Mouse (Mus musculus) R1 (cell line): ENCODE data around the gene Mrpl51.
"Not testable (repeated sequence)": the region's sequence is repeated elsewhere in the genome, so short reads cannot be mapped to it uniquely, and the experiment has no call there.

Experiments used
- DNase-seq: peaks from one replicate; pipeline ENCODE4 v3.0.0-alpha.2; 2018; ENCODE audit warnings: low read depth, low spot score

The Mrpl51 gene

DNA sequence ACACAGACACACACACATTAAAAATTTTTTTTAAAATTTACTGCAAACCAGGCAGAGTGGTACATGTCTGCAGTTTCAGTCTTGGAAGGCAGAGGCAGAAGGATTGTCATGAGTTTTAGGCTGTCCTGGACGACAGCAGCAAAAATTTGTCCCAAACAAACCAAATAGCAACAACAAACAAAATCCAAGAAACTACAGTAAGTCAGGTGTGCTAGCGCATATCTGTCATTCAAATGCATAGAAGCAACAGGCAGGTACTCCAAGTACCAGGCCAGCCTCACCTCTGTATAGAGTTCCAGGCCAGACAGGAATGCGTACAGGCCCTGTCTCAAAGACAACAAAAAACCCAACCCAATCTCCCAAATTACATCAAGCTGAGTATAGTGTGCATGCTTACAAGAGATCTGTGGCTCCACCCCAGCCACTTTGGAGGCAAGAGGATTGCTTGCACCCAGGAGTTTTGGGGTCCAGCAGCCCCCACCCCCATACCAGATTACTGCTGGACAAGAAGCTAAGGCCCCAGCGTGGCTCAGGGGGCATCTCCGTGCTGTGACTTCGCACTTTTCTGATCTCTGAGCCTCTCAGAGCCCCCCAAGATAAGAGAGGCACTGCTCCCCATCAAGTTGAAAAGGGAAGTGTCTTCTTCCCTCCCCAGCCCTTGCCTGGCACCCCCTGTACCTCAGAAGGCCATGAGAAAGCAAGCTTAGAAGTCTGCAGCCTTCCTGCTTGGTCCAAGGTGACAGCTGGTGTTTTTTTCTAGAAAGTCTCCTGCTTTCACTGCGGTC, 31.6 kb upstream of the Mrpl51 start:
- DNase-seq, result peak; percentile 70

GRCm38 (mm10) chr6:125160558-125160853, 31.1 kb upstream of the Mrpl51 start:
- no peak for DNase-seq

- DNase-seq, result peak; percentile 99
Observed at GRCm38 (mm10) chr6:125160854-125161760, 30.5 kb upstream of the Mrpl51 start.

- peak; percentile 90 for DNase-seq
Observed at GRCm38 (mm10) chr6:125161971-125162370, 29.6 kb upstream of the Mrpl51 start.

GRCm38 (mm10) chr6:125162615-125163305, 28.8 kb upstream of the Mrpl51 start:
- DNase-seq, result not testable (repeated sequence)

DNA sequence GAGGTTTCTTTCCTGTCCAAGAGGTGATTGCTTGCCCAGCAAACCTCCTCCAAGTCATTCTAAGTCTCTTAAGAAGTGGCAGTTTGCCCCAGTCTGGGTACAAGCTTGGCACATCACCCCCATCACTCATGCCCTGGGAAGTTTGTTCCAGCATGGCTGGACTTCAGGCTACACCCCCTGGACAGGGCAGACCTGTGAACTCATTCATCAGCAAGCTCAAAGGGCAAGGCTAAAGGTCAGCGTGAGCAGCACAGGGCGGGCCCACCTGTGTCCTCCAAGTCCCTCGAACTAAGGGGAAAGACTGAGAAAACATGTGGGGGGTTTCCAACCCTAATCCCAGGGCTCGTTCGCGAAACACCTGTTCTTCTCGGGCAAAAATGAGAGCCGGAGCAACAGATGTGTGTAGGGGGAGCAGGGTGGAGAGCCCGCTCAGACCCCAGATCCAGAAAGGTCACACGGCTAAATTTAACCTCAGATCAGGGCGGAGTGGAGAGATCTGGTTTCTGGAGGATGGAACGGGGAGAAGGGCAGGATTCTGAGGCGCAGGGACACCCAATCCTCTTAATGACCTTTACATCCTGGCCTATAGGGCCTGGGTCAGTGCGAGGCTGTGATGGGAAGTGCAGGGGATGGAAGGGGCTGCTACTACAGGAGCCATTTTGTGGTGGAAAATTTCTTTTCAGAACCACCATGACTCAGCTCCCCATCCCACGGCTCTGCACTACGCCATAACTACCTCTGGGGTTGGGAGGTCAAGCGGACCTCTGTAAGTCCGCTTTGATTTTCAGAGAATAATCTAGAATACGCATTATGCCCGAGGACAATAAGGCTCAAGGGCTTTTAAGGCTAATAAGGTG, 27.6 kb upstream of the Mrpl51 start:
- peak; percentile 57 for DNase-seq

DNA sequence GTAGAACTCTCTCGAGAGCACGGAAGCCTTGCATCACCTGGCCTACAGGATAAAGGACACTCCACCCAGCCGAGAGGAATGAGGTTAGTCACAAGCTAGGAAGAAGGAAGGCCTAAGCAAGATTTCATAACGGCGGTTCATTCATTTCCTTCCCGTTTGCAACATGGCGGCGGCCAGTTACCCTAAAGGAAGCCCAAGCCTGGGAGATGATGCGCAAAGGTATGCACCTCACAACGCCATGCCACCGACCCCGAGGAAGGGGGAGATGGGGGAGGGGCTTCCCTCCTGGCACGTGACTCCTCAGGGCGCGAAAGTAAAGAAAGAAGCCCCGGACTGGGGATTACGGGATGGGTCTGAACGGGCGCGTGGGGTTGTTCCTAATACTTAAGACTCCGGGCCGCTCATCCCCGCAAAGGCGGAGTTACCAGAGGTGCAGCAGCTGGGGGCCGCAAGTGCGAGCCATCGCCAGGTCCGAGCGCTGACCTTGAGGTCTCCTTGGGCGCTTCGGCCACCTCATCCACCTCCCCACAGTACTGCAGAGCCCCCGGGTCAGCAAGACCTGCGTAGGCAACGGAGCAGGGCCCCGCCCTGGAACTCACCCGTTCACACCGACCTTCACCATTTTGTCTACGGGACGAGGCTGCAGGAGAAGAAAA, 26.8 kb upstream of the Mrpl51 start:
- peak; percentile 92 for DNase-seq

- DNase-seq, result peak; percentile 99
Observed at GRCm38 (mm10) chr6:125165328-125165891, 26.2 kb upstream of the Mrpl51 start.

DNA sequence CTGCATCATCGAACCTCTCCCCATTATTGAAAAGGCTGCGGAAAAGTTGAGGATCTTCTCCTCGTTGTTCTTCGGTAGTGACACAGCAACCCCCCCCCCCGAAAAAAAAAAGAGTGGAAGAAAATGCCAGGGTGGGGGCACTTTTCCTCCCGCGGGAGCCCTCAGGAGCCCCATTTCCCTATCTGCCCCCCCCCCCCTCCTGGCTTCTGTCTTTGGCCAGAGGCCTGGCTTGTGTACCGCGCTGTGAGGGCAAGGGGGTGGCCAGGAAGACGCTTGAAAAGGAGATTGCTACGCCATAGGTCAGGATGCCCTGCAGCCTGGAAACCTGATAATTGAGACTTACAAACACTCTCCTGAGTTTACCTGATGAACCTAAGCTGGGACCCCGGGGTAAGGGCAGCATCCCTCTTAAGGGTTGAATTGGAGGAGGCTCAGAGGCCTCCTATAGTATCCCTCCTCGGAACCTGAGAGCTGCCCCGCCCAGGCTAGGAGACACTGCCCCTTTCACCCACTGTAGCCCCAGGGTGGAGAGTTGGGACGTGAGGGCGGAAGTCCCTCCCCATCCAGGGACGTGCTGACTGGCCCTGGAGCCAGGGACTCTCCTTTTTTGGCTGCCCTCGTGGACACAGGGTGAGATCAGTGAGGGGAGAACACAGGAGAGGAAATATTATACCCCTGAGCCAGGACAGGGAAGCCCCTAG, 25.4 kb upstream of the Mrpl51 start, which contains the start of gene Gapdh:
Gapdh (minus strand) TSS at position 417 of the 701 bp plus-strand sequence.
- peak; percentile 64 for DNase-seq

- peak; percentile 70 for DNase-seq
Observed at GRCm38 (mm10) chr6:125166861-125167650, 24.5 kb upstream of the Mrpl51 start.

- DNase-seq, result no peak
Observed at GRCm38 (mm10) chr6:125168086-125168485, 23.5 kb upstream of the Mrpl51 start.

DNA sequence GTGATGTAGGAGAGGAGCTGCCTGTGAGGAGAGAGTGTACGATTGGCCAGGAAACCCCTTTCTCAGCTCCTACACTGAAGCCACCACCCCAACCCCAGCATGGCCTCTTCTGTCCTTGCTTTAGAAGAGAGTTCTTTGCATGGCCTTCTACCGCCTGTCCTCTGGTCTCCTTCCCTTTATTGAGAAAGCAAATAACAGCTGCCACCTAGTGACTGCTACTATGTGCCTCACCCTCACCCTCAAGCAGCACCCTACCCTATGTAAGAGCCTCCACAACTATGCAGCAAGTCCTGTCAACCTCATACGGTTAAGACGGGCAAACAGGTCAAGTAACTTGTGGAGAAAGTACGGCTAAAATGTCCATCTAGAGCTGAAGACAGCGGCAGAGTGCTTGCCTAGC, 21.4 kb upstream of the Mrpl51 start:
- DNase-seq, result no peak

DNA sequence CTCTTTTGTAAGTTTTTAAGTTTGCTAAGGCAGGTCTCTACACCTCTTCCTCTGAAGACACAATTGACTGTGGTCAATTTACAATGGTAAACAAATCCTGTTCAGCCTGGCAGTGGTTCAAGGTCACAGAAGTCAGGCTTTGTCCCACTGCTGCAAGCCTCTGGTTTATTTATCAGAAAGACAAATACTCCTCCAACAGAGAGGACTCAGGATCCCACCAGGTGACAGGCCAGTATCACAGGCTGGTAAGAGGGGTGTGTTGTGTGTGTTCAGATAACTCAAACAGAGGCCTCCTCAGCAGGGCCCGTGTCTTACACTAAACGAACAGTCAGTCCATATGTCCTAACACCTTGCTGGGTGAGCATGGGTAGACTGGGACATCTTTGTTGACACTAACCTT, 19.1 kb upstream of the Mrpl51 start:
- DNase-seq, result peak; percentile 91

- no peak for DNase-seq
Observed at GRCm38 (mm10) chr6:125173256-125173655, 18.3 kb upstream of the Mrpl51 start.

GRCm38 (mm10) chr6:125175469-125175868, 16.1 kb upstream of the Mrpl51 start:
- DNase-seq, result peak; percentile 27

- no peak for DNase-seq
Observed at GRCm38 (mm10) chr6:125179601-125180000, 12.0 kb upstream of the Mrpl51 start.

- DNase-seq, result no peak
Observed at GRCm38 (mm10) chr6:125182133-125182532, 9.5 kb upstream of the Mrpl51 start.

- no peak for DNase-seq
Observed at GRCm38 (mm10) chr6:125186203-125186602, 5.4 kb upstream of the Mrpl51 start.

DNA sequence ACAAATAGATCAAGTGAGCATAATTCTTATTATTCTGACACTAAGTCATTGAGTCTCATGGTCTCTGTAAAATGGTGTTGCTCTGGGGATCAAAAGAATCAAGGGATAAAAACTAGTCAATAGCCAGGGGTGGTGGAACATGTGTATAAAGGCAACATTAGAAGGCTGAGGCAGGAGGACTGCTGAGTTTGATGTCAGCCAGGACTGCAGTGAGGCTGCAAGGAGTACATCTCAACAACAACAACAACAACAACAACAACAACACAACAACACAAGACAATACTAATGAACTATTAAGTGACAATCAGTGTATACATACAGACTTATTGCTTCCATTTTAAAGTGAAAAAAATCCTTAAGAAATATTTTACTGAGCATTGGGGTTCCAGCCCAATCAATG, 785 bp upstream of the Mrpl51 start:
- DNase-seq, result no peak
